Mouse (Mus musculus) large intestine, adult 2 months (tissue): Measurements from ENCODE around the gene Stpg3. TPM values are rescaled to one million over a fixed set of nuclear protein-coding genes. Genes with fewer than 3 reads are reported as not detected.

Experiments
- DNase-seq: peaks from one replicate; pipeline ENCODE4 v3.0.0-alpha.2; 2012; ENCODE audit warnings: low read depth, low spot score
- WGBS: fragments of 180-500 bp; shearing (Covaris S2); methylation state at CpG from one replicate; pipeline ENCODE4 v1.1.7; 2018; 5-methylcytosine and 5-hydroxymethylcytosine counted together
- polyA plus RNA-seq: library from polyadenylated mRNA; depleted of rRNA; stranded (reverse); fragments of >200 nt; gene quantifications from 2 replicates; pipeline ENCODE4 v1.2.3, GENCODE M21; 2012; rRNA removed

Stpg3 gene
- polyA plus RNA-seq, 1 experiment, result not detected

DNA sequence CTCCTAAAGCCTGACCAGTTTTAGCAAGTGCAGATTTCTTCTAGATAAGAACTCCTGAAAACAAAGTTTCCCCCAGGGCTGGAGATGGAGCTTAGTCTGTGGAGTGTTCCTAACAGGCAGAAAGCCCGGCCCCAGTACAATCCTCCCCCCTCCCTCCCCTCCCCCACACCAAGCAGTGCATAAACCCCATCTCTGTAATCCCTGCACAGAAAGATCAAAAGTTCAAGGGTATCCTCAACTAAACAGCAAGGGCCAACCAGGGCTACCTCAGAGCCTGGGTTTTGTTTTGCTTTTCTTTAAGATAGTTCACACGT is 45.8 kb downstream of the Stpg3 start:
- no peak for DNase-seq
- WGBS, result 17% methylated on average over 2 of the region's 2 CpGs

DNA sequence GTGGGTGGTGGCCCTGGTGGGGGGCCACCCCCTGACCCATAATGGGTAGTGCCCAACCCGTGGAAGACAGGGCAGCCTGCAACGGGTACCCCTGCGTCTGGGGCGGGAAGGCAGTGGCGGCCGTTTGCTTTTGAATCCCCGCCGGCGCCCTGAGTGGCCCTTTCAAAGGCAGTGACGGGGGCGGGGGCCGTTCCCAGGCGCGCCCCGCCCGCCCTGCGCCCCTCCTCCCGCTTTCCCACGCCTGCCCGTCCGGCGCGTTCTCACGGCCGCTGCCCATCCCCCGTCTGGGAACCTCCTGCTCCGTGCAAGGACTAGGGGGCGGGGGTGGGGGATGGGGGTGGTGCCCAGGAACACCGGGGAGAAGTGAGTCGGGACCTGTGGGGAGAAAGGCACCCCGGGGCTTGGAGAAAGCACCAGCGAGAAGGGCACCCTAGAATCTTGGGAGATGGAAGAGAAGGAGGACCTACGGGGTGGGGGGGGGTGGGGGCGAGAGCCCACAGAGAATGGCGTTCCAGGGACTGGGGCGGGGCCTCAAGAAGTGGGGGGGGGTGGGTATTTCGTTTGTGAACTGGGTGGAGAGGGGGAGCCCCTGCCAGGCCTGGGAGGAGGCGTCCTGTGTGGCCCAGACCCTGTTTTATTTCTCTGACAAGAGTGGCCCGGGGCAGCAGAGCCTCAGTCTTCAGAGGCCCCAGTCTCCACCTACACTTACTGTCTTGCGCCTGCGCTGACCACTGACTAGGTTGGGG is 46.3 kb downstream of the Stpg3 start:
- DNase-seq, result no peak
- whole genome bisulfite sequencing, result 3% methylated on average over 32 of the region's 41 CpGs

DNA sequence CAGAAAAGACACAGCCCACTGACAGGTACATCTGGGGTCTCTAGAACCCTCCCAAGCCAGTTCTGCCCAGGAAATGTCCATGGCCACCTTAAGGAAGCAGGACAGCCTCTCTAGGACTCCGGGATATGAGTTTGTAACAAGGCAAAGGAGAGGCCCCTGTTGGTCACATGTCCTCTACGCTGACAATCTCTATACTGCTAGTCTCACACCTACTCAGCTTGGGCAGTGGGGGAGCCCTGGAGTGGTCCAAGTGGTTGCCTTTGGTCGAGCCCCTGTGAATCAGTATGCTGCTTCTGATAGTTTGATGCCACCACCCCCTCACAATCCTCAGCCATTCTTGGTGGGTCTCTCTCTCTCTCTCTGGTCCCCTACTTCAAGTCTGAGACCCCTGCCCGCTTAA is 47.0 kb downstream of the Stpg3 start:
- DNase-seq, result no peak
- WGBS, result 19% methylated on average over 4 of the region's 4 CpGs

Other genes with a start within 250 kb of the Stpg3 start
- gene Mrpl41, start 239.5 kb downstream of the Stpg3 start, polyA plus RNA-seq, result 37.5 and 39.9 TPM in 2 replicates
- 11.0 and 23.4 TPM in 2 replicates for gene Pnpla7, start 238.6 kb downstream of the Stpg3 start, polyA plus RNA-seq
- gene Nsmf, start 160.3 kb downstream of the Stpg3 start, polyA plus RNA-seq, result 48.7 and 62.3 TPM in 2 replicates
- gene Entpd8, start 134.3 kb downstream of the Stpg3 start, polyA plus RNA-seq, result 176 and 274 TPM in 2 replicates
- gene Noxa1, start 119.5 kb downstream of the Stpg3 start, polyA plus RNA-seq, result 39.3 and 46.9 TPM in 2 replicates
- gene Nrarp, start 33.9 kb downstream of the Stpg3 start, polyA plus RNA-seq, result 23.6 and 24.9 TPM in 2 replicates
- gene Tor4a, start 17.8 kb downstream of the Stpg3 start, polyA plus RNA-seq, result 22.7 and 31.7 TPM in 2 replicates
- 60.9 and 89.7 TPM in 2 replicates for gene Nelfb, start 3.1 kb downstream of the Stpg3 start, polyA plus RNA-seq
- not detected in 2 replicates for gene Fam166a, start 4.1 kb upstream of the Stpg3 start, polyA plus RNA-seq
- gene Tubb4b, start 10.1 kb upstream of the Stpg3 start, polyA plus RNA-seq, result 937 and 978 TPM in 2 replicates
- gene Slc34a3, start 19.7 kb upstream of the Stpg3 start, polyA plus RNA-seq, result 0.52 and 2.9 TPM in 2 replicates
- not detected in 2 replicates for gene Rnf224, start 22.1 kb upstream of the Stpg3 start, polyA plus RNA-seq
- gene Rnf208, start 27.6 kb upstream of the Stpg3 start, polyA plus RNA-seq, result 18.0 and 33.6 TPM in 2 replicates
- 1.6 and 1.8 TPM in 2 replicates for gene Cysrt1, start 27.8 kb upstream of the Stpg3 start, polyA plus RNA-seq
- 24.7 and 33.9 TPM in 2 replicates for gene AL732309.1, start 32.2 kb upstream of the Stpg3 start, polyA plus RNA-seq
- gene Tmem203, start 40.8 kb upstream of the Stpg3 start, polyA plus RNA-seq, result 30.4 and 35.0 TPM in 2 replicates
- gene Tprn, start 48.0 kb upstream of the Stpg3 start, polyA plus RNA-seq, result 212 and 278 TPM in 2 replicates
- 47.8 and 56.0 TPM in 2 replicates for gene Ssna1, start 57.8 kb upstream of the Stpg3 start, polyA plus RNA-seq
- gene Anapc2, start 57.8 kb upstream of the Stpg3 start, polyA plus RNA-seq, result 64.2 and 103 TPM in 2 replicates
- not detected in 2 replicates for gene Tmem210, start 73.5 kb upstream of the Stpg3 start, polyA plus RNA-seq
- 92.7 and 108 TPM in 2 replicates for gene Lrrc26, start 75.3 kb upstream of the Stpg3 start, polyA plus RNA-seq
- 0.48 and 0.63 TPM in 2 replicates for gene Grin1, start 104.5 kb upstream of the Stpg3 start, polyA plus RNA-seq
- gene Man1b1, start 117.7 kb upstream of the Stpg3 start, polyA plus RNA-seq, result 27.5 and 31.2 TPM in 2 replicates
- gene Dpp7, start 141.7 kb upstream of the Stpg3 start, polyA plus RNA-seq, result 24.2 and 28.6 TPM in 2 replicates
- gene Uap1l1, start 151.0 kb upstream of the Stpg3 start, polyA plus RNA-seq, result 61.6 and 68.8 TPM in 2 replicates
- gene Sapcd2, start 157.7 kb upstream of the Stpg3 start, polyA plus RNA-seq, result 26.0 and 26.7 TPM in 2 replicates
- 36.7 and 40.4 TPM in 2 replicates for gene Entpd2, start 181.2 kb upstream of the Stpg3 start, polyA plus RNA-seq
- gene Npdc1, start 184.7 kb upstream of the Stpg3 start, polyA plus RNA-seq, result 91.9 and 126 TPM in 2 replicates
- 0.52 and 0.88 TPM in 2 replicates for gene Fut7, start 208.6 kb upstream of the Stpg3 start, polyA plus RNA-seq
- 7.5 and 12.4 TPM in 2 replicates for gene Abca2, start 214.1 kb upstream of the Stpg3 start, polyA plus RNA-seq
- 1.3 and 1.4 TPM in 2 replicates for gene Clic3, start 242.2 kb upstream of the Stpg3 start, polyA plus RNA-seq
- gene Paxx, start 246.5 kb upstream of the Stpg3 start, polyA plus RNA-seq, result 45.6 and 48.9 TPM in 2 replicates